Mouse (Mus musculus): ENCODE measurements at regions not wholly inside any gene's neighbourhood (a gene's known extent, or its start where the extent isn't known, plus 50 kb on each side); places are given as distances from the start of the nearest gene placed in this dataset.

- no peak for DNase-seq (ENCODE audit: extremely low spot score in 1 of 2, low spot score in 1 of 2)
These were observed 54.0 kb upstream of the Jade2 start for GRCm38 (mm10) chr11:51911481-51911880.

GRCm38 (mm10) chr11:51915656-51916032, 51.8 kb upstream of the Cdkn2aipnl start:
- DNase-seq (ENCODE audit: extremely low spot score in 1 of 2, low spot score in 1 of 2), result no peak

GRCm38 (mm10) chr11:51916033-51916929, 51.2 kb upstream of the Cdkn2aipnl start:
- DNase-seq (ENCODE audit: extremely low spot score in 1 of 2, low spot score in 1 of 2), result peak; percentile 14 to 75

All from layer of hippocampus, postnatal 25 days (tissue).